Mouse (Mus musculus) heart, adult 11 months (tissue): ENCODE measurements around the gene Fbxo6.

Experiments used
- DNase-seq: peaks from one replicate; pipeline ENCODE4 v3.0.0; 2022

Gene Fbxo6

DNA sequence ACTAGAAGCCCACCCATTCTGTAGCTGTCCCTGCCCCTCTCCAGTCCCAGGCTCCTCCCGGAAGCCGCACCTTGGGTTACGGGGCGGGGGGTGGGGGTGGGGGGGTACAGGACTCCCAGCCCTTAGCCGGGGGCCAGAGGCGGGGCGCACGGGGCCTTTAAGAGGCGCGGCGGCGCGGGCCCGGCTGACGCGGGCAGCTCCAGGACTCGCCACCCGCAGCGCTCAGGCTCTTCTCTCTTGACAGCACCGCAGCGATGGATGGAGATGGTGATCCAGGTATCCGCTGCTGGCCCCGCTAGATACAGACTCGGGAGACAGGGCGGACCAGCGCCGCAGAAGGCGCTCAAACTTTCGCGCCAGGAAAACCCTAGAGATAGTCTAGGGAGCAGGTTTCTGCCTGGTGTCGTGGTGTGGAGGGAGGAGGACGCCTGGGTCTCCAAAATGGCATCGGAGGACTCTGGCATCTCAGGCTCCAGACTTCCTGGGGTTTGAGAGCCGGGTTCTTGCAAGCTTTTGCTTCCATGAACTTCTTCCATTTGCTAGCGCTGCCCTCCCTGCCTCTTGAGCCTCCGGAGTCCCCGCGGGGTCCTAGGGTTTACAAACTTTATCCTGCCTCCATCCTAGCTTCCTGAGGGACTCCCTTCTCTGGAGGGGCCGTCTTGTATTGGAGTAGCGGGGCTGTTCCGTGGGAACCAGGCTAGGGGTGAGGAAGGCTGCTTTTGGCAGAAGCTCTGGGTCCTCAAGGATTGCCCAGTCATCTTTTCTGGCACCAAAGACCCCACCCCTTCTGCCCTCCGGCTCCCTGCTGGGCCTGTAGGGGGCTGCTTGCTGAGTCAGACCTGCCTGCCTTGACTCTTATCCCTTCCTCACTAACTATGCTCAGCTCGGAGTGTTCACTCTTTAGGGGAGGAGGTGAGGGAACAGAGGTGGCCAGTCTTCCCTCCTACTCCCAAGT is 8.8 kb upstream of the Fbxo6 start, which contains the start of the genes Fbxo44 and Fbxo2:
TSS of gene Fbxo44 (minus strand) at position 47 of the 955 bp plus-strand sequence.
TSS of gene Fbxo2 (plus strand) at position 186 of the 955 bp plus-strand sequence.
- no peak for DNase-seq

DNA sequence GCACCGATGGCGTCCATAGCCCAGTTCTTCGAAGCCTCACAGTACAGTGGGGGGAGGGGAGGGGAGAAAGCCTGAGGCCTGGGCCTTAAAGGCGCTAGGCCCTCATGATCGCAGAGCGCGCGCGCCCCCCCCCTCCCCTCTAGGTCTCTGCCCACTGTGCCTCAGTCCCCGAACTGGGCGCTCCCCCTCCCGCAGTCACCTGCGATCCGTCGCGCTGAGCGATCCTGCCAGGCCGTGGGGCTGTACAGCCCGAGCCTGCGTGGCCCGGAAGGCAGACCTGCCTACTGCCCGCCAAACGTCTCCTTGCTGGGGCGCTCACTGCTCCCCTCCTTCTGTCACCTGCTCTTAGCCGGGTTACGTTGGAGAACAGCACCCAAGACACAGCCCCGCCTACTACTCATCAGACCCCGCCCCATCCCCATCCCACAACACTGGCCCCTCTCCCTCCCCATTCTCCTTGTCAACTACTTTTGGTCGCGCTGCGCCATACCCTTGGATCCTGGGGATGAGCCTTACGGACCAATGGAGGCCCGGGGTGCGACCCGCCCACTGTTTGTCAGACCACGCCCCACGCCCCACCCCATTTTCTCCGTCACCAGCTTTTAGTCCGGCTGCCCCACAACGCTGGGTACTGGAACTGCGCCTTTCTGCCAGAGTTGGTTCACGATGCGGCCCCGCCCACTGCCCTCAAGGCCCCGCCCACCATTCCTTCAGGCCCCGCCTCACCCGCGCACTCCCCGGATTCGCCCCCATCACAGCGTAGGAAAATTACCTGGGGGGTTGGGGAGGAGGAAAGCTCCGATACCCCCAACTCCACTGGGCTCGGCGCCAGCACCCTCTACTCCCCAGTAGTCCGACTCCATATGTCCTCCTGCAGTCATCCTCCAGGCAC is 7.8 kb upstream of the Fbxo6 start:
- DNase-seq = peak; percentile 99

GRCm38 (mm10) chr4:148158436-148159348 is 6.8 kb upstream of the Fbxo6 start:
- DNase-seq = peak; percentile 93

DNA sequence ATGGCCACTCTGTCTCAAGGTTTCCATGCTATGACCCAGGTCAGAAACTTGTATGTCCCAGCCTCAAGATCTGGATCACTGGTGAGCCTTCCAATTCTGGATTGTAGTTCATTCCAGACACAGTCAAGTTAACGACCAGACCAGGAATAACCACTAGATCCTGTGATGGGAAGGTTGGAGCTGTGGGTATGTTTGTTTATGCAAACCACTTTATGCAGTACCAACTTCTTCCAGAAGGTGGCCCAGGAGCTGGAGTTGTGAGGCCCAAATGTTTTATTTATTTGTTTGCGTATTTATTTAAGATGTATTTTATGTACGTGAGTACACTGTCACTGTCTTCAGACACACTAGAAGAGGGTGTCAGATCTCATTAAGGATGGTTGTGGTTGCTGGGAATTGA is 3.0 kb upstream of the Fbxo6 start:
- DNase-seq = no peak

DNA sequence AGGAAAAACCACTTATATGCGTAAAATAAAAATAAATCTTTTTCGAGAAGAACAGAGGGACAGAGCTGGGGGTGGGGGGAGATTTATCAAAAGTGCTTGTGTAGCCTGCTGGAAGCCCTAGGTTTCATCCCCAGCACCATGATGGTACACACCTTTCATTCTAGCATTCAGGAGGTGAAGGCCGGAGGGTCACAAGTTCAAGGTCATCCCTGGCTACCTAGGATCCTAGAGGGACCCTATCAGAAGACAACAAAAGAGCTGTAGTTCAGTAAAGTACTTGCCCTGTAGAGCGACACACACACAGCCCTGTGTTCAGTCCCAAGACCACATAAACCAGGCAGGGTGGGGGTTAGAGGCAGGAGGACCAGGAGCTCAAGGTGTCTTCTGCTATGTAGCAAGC is 2.1 kb upstream of the Fbxo6 start:
- DNase-seq = no peak

DNA sequence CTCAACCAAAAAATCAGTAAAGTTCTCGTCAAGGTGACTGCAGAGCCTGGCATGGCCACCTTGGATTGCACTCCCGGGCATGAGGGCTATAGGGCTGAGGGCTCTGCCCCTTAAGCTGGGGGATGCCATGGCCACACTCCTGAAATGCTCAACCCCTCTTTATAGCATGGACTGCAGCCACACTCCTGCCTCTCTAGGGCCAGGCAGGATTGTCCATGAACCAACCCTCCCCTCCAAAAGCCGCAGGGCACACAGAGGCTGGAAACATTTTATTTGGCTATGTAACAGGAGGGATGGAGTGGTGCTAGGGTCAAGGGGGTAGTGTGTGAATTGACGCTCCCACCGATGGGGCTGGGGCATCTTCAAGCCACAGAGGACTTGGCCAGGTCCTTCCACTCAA is 607 bp upstream of the Fbxo6 start:
- peak; percentile 92 for DNase-seq

DNA sequence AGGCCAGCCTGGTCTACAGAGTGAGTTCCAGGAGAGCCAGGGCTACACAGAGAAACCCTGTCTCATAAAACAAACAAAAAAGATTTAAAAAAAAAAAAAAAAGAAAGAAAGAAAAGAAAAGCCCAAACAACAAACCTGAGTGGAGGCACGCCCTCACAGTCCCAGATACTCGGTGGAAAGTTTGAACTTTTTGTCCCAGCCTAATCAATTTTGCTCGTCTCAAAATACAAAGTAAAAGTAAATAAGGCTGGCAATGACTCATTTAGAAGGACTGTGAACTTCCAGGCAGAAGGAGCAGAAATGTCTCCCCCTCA is 1.0 kb downstream of the Fbxo6 start:
- DNase-seq = no peak

- no peak for DNase-seq
Observed at GRCm38 (mm10) chr4:148150242-148150641, 1.7 kb downstream of the Fbxo6 start.

GRCm38 (mm10) chr4:148149540-148149939 is 2.4 kb downstream of the Fbxo6 start:
- peak; percentile 95 for DNase-seq

GRCm38 (mm10) chr4:148147714-148148113 is 4.2 kb downstream of the Fbxo6 start:
- DNase-seq = peak; percentile 90

DNA sequence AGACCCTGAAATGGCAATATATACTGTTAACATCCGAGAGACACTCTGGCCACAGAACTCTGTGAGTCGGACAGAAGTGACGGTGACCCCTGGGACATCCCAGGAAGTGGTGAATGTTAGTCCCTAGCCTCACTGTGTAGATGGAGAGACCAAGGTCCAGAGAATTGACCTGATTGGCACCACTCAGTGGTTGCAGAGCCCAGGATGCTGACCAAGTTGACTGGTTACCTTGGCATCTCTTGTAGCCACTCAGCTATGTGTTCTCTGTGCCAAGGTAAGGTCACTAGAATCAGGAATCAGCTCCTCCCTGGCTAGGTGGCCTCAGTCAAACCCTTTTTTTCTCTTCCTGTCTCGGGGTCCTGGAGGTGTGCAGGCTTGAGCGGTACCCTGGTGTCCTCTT is 8.2 kb downstream of the Fbxo6 start:
- no peak for DNase-seq

DNA sequence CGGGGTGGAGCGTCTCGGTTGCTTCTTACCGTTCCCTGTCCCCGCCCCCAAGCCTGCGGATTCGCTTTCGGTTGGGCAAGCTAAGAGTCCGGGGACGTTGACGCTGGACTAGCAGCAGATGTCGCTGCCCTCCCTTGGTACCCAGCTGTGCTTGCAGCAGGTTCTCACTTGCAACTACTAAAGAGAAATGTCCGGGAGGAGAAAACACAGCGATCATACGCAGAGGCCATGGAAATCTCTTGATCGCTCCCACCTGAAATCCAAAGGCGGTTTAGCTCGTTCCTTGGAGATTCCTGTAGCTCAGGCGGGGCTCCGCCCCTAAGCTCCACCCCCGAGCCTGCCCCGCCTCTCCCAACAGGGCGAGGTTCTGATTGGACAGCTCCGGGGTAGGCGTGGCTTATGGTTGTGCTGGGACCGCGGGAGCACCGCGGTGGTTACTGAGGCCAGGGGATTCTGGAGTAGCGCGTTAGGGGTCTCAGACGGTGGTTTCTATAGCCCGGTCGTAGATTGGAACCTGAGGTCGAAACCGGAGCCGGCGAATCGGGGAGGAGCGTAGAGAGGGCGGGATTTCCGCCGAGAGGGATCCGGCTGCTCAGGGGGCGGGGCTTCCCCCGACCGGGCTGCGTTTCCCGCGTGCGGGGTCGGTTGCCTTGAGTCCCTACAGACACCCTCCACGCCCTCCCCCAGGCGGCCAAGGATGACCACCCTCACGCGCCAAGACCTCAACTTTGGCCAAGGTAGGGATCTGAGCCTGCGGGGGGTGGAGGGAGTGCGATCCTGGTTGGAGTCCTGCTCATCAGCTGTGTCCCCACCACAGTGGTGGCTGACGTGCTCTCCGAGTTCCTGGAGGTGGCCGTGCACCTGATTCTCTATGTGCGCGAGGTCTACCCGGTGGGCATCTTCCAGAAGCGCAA is 11.6 kb downstream of the Fbxo6 start:
- peak; percentile 99 for DNase-seq

GRCm38 (mm10) chr4:148139767-148140097 is 12.2 kb downstream of the Fbxo6 start:
- DNase-seq = no peak

DNA sequence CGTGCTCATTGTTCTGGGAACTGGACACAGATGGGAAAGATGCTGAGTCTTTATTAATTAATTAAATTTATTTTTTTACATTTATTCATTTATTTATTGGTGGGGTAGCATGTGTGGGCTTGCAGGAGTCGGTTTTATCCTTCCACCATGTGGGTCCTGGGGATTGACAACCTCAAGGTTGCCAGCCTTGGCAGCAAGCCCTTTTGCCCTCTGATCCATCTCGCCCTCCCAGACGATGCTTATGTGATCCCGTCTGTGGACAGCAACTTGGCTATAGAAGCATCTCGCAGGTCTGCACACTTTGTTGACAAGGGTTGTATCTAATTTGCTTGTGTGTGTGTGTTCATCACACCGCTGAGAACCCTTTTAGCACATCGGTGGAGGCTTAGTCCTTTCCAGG is 14.4 kb downstream of the Fbxo6 start:
- no peak for DNase-seq

DNA sequence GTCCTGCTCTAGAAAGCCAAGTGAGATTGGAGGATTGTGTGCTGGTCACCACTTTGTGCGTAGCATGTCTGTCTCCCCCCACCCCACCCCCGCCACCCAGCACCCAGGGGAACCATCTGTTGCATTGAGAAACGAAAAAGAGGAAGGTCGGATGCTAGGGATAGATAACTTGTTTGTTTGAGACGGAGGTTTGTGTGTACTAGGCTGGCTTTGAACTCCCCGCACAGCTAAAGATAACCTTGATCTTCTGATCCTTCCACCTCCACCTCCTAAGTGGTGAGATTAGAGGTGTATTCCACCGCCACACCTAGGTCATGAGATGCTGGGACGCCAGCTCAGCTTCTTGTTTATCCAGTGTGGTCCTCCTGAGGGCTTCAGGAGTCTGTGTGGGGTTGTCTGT is 17.0 kb downstream of the Fbxo6 start:
- DNase-seq = no peak

GRCm38 (mm10) chr4:148131497-148132081 is 20.4 kb downstream of the Fbxo6 start:
- DNase-seq = no peak

DNA sequence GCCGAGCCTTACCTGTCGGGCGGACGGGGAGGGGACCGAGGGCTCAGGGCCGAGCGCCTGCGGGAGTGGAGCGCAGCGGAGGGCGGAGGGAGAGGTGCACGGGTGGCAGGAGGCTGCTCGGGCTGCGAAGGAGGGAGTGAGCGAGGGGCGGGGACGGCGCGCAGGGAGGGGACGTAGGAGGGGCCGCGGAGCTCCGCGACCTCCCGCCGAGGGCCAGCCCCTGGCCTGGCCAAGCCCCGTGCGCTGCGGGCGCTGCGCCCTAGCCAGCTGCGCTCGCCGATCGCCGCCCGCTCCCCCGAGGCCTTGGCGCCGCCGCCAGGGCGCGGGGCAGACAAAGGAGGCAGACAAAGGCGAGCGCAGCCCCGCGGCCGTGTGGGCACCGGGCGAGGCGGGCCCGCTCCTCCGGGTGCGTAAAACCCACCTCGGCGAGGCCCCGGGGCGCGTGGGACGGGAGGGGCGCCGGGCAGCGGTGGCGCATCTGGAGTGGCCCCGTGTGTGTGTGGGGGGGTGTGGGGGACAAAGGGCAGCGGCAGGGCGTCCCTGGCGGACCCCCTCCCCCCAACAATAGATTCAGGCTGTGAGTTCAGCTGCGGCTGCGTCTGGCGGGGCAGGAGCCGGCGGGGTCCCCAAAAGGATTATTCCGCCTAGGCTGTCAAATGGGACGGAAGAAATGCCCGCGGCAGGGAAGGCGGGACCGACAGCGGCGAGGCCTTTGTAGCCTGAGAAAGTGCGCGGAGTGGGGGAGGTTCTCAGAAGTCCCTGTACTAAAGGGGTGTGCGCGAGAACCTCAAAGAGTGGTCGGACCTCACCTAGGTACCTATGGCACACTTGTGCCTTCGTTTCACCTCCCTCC is 21.2 kb downstream of the Fbxo6 start, which contains the start of gene Draxin:
TSS of gene Draxin (minus strand) at position 138 of the 853 bp plus-strand sequence.
- peak; percentile 83 for DNase-seq

GRCm38 (mm10) chr4:148130133-148130532 is 21.8 kb downstream of the Fbxo6 start, which contains the start of gene Mad2l2:
Gene Mad2l2, plus strand, starts transcription at chr4:148130384.
- no peak for DNase-seq

DNA sequence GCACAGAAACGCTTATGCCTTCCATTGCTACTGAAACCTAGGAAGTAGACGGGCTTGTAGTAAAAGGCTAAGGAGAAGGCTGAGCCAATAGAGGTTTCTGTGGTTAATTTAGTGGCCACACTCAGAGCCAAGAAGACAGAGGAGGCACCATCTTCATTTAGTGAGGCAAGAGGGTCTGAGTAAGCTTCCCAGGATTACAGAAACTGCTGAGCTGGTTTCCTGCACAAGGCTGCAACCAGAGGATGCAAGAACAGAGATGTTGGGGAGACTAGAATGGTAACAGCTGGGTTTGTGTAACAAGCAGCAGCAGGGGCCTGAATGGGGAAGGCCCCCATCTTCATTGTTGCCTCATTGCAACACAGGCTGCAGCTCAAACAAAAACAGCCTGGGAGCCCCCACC is 23.3 kb downstream of the Fbxo6 start:
- DNase-seq = no peak

GRCm38 (mm10) chr4:148128241-148128640 is 23.7 kb downstream of the Fbxo6 start:
- DNase-seq = no peak
